Mouse (Mus musculus) megakaryocyte, embryonic 14.5 days (primary cell): ENCODE results near the gene Rnf34.

Experiments
- FLI1 ChIP-seq: IDR thresholded peaks from 2 replicates; pipeline ENCODE4 v1.6.1; 2012; ENCODE audit warnings: low read length, inconsistent platforms, mixed read lengths
- GATA1 ChIP-seq: IDR thresholded peaks from 3 replicates; pipeline ENCODE4 v1.6.1; 2012; ENCODE audit warnings: mixed read lengths, low read length, inconsistent platforms, borderline replicate concordance

GRCm38 (mm10) chr5:122849521-122850318 lies at the start of gene Rnf34:
- TF ChIP-seq GATA1, result no peak
- no peak for TF ChIP-seq FLI1
